Mouse (Mus musculus) ES-E14 (cell line): ENCODE measurements around the gene Isl2.

Experiments
- CHD2 ChIP-seq: IDR thresholded peaks from 2 replicates; pipeline ENCODE4 v1.6.1; 2014; ENCODE audit warnings: mild to moderate bottlenecking, low read depth, low read length, inconsistent platforms
- MAFK ChIP-seq: IDR thresholded peaks from 2 replicates; pipeline ENCODE4 v1.6.1; 2014; ENCODE audit warnings: mild to moderate bottlenecking, low read depth, low read length, inconsistent platforms; ENCODE audit not compliant: insufficient read depth
- ZC3H11A ChIP-seq: IDR thresholded peaks from 2 replicates; pipeline ENCODE4 v1.6.1; 2012; ENCODE audit warnings: low read depth, mild to moderate bottlenecking, inconsistent platforms, low read length, borderline replicate concordance
- ZNF384 ChIP-seq: IDR thresholded peaks from 2 replicates; pipeline ENCODE4 v1.6.1; 2012; ENCODE audit warnings: low read depth, low read length, inconsistent platforms

- TF ChIP-seq CHD2 (no peak), MAFK (no peak), ZNF384 (no peak), ZC3H11A (no peak)
Observed at GRCm38 (mm10) chr9:55542366-55543325, 4.2 kb downstream of the Isl2 start.
